Mouse (Mus musculus): ENCODE data around the gene Dnajc19.
A peak's percentile ranks its signal among the peaks of the same experiment; 100 is the strongest.

The Dnajc19 gene

GRCm38 (mm10) chr3:34028935-34029334, 52.2 kb downstream of the Dnajc19 start:
- no peak for DNase-seq (ENCODE audit: low spot score)

DNA sequence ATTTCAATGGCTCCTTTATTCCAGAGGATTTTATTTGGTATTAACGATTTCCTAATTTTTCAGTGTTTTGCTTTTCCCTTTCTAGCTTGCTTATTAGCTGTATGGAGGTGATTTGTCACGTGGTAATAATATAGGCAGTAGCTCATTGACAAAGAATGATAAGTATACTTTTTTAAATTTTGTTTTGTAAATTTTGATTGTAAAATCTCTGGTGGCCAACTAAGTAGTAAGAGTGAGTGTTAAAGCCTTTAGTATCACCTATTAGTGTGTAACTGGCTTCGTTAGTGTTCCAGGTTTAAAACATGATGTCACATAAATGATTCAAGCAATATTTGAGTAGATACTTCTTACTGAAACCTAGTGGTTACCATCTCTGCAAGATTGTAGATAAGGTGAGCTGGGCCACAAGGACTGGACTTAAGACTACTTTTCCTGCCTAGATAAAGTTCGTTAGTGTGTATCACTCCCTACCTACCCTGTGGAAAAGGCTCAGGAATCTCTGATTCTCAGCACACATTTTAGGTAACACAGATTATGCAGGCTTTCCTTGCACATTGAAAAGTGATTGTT, 59.8 kb downstream of the Dnajc19 start:
- DNase-seq (ENCODE audit: low spot score): no peak

- no peak for DNase-seq (ENCODE audit: low spot score)
These were observed 60.5 kb downstream of the Dnajc19 start for GRCm38 (mm10) chr3:34020382-34021258.

DNA sequence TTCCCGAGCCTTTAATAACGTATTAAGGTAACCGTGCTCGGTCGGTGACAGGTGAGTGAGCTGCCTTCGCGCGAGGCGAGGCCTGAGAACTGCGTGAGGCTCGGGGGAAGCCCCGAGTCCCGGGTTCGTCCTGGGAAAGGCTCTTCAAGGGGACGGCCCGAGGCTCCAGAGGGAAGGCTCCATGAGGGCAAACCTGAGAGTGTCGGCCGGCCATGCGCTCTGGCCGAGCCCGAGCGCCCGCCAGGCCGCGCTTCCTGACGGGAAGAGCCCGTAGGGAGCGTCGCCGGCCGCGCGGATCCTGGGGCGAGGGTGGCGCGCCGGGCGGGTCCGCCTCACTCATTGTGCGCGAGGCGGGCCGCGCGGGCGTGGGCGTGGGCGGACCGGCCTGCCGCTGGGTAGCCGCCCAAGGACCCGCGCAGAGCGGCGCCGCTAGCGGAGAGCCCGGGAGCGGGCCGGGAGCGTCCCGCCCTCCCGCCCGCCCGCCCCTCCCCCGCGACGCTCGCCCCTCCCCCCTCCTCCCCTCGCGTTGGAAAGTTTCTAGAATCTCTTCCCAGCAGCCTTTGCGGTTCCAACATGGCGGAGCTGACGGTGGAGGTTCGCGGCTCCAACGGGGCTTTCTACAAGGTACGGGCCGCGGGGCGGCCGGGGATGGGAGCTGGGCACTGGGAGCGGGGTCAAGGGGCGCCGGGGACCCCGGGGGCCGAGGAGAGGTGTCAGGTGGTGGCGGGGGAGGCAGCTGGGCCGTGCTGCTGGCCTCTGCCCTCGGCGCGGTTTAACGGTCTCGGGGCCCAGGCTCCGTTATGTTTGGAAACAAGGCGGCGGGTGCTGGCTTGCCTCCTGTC, 61.4 kb downstream of the Dnajc19 start, which contains the start of gene Fxr1:
Gene Fxr1, plus strand, starts transcription at position 404 of the 842 bp plus-strand sequence.
- peak; percentile 50 for DNase-seq (ENCODE audit: low spot score)

DNA sequence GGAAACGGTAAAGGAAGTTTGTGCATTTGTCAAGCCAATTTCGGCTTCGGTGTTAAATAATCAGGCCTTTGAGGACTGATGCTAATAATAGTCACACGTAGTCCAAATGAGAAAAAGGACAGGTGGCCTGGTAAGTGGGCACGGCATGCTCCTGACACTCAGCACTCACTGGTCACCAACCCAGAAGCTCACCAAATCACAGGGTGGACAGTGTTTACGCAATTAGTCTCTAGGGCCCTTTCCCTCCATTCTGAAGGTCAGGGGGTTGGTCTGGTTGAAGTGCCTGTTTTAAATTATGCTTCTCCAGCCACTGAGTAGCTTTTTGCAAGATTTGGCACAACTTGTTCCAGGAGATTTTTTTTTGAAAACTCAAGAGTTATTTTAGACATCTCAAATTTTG, 72.9 kb downstream of the Dnajc19 start:
- no peak for DNase-seq (ENCODE audit: low spot score)

- DNase-seq (ENCODE audit: low spot score): no peak
These were observed 73.5 kb downstream of the Dnajc19 start for GRCm38 (mm10) chr3:34007611-34008010.

- DNase-seq (ENCODE audit: low spot score): no peak
These were observed 74.3 kb downstream of the Dnajc19 start for GRCm38 (mm10) chr3:34006824-34007223.

DNA sequence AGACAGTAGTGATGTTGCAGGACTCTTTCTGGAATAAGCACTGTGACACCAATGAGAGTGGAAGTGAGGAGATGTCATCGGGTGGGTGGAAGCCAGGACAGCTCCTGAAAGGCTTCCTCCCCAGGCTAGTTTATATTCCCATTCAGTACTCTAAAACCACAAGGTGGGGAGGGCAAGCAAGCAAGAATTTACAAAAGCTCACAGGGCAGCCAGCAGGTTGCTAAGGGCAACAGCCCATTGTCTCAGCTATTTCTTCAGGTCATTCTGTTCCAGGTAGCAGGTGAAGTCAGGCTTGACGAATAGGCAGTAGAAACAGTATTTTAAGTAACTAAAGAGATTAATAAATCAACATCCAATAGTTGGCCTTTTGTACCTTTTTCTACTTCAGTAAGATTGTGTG, 74.8 kb downstream of the Dnajc19 start:
- no peak for DNase-seq (ENCODE audit: low spot score)
